Mouse (Mus musculus): ENCODE data around the gene Olfr808.

DNA sequence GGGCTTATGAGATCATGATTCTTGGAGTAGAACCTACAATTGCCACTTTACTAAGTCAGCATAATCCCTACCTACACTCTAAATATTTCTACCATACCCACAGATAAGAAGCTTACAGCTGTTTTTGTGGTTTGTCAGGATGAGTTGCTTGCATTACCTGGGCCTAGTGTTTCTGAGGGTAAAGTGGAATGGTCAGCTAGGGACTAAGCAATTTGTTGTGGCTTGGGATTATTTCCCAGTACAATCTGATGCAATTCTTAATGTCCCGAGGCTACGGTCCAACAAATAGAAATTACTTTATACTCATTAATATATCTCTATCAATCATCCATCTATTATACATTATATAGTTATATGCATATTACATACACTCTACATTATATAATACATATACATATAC, 36.0 kb upstream of the Olfr808 start, which contains the start of gene Olfr805:
- TF ChIP-seq GATA1 (IDR thresholded peaks at IDR 0.05; ENCODE audit: low read length) (no peak), TAL1 (IDR thresholded peaks at IDR 0.05; ENCODE audit: low read length) (no peak)

Measured in erythroblast, embryonic 14.5 days (primary cell).